Comparison of ENCODE assay signal across 19 mouse cellular contexts in genomic region chr13:91279487-91279886, GRCm38 (mm10).
"Had no signal": no experiment of that assay in that cellular context is flagged by ENCODE, and none has a peak within 500 bp of the region (broad histone marks: within the 10 kb centered on the region; RNA-seq: fewer than 3 reads in every experiment).

No protein-coding gene starts in this region.

- H3K9me3 ChIP-seq: limb, embryonic 12.5 days; limb, embryonic 15.5 days had no signal

- H3K27ac ChIP-seq: limb, embryonic 12.5 days; limb, embryonic 15.5 days; liver, embryonic 14.5 days; macrophage; stomach, postnatal 0 days had no signal

- H3K4me2 ChIP-seq: limb, embryonic 12.5 days; limb, embryonic 15.5 days; liver, embryonic 11.5 days; lung, embryonic 14.5 days had no signal

- H3K4me3 ChIP-seq: limb, embryonic 12.5 days; limb, embryonic 15.5 days; myocyte had no signal

- ATAC-seq: intestine, embryonic 16.5 days; liver, postnatal 0 days; lung, postnatal 0 days had no signal

- H3K27me3 ChIP-seq: limb, embryonic 12.5 days; limb, embryonic 15.5 days had no signal

- H3K36me3 ChIP-seq: limb, embryonic 12.5 days; limb, embryonic 15.5 days had no signal

- H3K9ac ChIP-seq: limb, embryonic 12.5 days; limb, embryonic 15.5 days; liver, embryonic 14.5 days; liver, postnatal 0 days; lung, embryonic 14.5 days had no signal

- H3K4me1 ChIP-seq: limb, embryonic 12.5 days had no signal

- DNase-seq: kidney, adult 18-20 months; kidney, adult 9 months; kidney, postnatal 14 days; kidney, postnatal 4 days; left cerebral cortex, postnatal 4 days; liver, postnatal 0 days; lung, embryonic 14.5 days; thymus, adult 2 months; thymus, postnatal 14 days; thymus, postnatal 4 days had no signal
